Mouse (Mus musculus): ENCODE measurements at regions not wholly inside any gene's neighbourhood (a gene's known extent, or its start where the extent isn't known, plus 50 kb on each side); places are given as distances from the start of the nearest gene placed in this dataset.
"Not testable (repeated sequence)": the region's sequence is repeated elsewhere in the genome, so short reads cannot be mapped to it uniquely, and the experiment has no call there.

DNA sequence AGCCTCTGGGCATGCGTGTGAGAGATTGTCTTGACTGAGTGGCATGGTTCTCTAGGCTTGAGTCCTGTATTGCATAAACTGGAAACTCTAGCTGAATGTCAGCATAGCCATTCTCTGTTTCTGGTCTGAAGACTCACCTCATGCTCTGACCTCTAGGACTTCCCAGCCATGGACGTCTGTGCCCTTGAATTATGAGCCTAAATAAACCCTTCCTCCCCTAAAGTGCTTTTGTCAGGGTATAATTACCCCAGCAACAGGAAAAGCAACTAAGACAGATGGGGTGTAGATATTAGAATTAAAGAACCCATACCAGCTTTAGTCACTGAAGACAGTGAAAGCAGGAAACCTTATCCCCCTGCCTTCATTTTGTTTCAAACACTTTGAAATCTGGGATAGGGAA lies 253.3 kb downstream of the Tpbg start:
- no peak for DNase-seq

DNA sequence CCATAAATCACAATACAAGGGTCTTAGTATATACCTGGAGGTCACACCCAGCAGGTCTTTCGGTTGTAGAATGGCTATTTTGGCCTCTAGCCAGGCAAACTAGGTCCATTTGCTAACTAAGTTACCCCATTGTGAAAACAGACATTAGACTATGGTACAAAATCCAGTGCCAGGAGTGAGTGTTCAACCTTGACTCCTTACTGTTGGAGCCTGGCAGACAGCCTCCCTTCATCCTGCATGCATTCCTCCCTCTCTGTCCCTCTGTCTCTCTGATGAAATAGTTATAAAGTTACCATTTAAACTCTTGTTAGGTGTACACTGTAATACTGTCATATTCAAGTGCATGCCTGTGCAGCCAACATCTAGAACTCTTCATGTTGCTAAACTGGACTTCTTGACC lies 254.1 kb downstream of the Tpbg start:
- DNase-seq: no peak

DNA sequence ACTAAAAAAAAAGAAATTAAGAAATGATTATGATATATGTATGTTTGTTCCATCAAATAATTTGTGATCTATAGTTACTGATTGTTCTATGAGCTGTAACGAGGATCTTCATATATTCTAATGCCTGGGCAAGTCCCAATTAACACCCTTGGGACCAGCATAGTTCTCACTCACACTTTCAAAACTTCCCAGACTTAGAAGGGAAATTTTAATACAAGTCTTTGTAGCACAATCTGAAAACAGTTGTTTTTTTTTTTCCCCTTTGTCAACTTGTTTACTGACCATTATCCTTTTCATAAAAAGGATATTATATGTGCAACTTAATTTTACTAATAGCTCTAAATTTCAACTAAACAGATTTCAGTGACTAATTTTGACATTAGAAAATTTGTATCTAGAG lies 257.1 kb downstream of the Tpbg start:
- no peak for DNase-seq

DNA sequence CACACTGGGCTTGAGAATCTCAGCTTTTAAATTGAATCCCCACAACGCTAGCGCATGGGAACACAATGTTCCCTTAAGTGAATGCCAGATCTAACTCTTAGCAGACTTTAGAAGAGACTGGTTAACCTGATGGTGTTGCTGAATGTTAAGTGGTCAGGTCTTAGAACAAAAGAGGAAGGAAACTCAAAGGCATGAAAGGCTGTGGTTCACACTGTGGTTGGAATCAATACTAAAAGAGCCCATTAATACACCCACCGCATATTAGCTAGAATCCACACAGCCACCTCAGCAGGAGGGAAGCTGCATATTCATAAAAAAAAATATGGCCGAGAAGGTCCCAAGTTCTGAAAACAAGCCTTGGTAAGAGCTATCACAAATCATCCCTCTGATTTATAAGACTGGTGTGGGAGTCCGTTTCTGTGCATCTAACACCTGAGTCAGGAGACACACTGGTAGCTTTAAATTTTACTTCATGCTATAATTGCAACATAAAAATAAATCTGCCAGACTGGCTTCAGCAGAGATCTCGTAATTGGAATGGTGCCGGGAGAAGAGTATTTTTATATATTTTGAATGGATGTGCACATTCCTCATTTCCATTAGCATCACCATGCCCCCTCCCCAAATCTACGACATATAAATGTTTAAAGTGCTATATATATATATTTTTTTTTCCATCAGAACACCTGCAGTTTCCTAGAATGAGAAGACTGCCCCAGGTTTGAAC lies 259.3 kb downstream of the Tpbg start:
- DNase-seq: no peak

DNA sequence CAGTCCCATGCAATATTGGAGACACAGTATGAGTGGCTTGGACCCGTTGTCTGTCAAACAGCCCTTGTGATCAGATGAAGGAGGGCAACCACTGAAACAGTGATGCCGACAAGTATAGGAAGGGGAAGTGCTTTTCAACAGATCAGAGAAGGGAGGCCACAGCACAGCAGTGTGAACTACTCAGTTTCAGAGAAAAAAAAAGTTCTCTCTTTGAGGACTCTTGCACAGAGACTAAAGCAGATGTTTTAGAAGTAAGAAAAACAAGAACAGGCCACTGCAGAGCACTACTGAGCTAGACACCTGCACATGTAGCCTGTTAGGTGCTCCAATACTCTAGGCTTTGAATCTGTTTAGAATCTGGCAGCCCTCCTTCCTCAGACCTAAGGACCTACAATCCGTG lies 261.4 kb downstream of the Tpbg start:
- no peak for DNase-seq

DNA sequence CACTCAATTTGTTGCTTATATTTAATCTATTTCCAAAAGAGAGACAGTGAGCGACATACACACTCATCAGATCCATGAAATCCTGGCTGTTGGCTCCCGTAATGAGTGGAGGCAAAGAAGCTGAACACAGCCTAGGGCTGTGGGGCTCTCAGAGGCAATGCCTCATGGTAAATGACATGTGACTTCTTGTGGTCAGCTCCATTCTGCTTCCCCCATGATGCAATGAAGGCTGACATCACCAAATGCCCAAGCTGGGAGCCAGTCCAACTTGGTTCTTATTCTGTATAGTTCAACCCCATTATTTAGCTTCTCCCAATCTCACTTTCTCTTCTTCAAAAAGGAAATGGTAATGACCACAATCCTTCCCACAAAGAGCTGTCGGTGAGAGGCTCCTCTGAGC lies 262.5 kb downstream of the Tpbg start:
- no peak for DNase-seq

DNA sequence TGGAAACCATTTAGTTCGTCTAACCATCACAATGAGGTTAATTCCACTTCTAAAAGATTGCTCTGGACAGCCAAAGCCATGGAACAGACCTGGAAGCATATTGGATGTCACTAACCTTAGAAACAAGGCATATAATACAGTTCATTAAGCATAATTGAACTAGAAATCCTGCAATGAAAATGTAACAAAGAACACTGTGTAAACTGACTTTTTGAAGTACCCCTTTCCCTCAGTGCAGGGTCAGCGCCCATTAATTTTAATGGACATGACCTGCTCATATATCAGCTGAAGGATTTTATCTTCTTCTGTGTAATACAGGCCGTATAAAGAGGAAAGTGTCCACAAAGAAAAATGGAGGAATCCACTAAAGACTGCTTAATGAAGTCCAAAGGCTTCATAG lies 263.7 kb downstream of the Tpbg start:
- no peak for DNase-seq

DNA sequence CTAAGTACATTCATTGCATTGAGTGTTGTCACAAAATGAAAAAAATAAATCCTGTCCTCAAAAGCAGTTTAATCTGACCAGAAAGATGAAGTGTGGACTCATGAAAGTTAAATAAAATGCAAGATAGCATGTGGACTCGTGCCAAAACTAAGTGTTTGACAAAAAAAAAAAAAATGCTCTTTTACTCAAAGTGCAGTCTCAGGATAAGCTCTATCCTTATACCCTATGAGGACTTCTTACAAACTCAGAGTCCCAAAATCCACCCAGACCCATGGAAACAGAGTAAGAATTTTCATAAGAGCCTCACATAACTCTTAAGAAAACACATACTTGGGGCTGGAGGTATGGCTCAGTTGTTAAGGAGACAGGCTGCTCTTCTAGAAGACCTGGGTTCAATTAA lies 267.7 kb downstream of the Tpbg start:
- DNase-seq: no peak

DNA sequence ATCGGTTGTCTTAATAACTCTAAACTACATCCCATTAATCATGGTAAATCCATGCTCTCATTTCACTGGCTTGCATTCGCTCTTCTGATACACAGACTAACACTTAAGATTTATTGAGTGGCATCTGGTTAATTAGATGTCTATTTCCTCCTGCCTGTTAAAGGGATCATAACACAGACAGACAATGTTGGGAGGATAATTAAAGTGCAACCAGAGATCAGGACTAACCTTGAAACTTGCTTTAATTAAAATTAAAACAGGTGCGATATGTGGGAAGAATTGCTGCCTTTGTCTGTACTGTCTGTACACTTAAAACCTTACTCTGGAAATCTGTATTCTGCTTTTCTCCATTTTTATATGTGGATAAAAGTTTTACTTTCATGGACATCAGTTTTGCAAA lies 277.2 kb downstream of the Tpbg start:
- no peak for DNase-seq

DNA sequence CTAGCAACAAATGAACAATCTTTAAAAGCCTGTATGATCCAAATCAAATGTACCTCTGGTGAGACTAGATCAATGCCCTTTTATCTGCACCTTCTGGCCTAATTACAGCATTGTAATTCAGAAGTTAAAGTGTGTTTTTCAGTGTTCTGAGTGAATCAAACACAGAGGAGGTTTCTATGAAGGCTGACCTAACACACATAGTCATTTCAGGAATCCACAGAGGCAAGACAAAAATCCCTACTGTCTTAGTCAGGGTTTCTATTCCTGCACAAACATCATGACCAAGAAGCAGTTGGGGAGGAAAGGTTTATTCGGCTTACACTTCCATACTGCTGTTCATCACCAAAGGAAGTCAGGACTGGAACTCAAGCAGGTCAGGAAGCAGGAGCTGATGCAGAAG lies 293.4 kb downstream of the Tpbg start:
- DNase-seq: not testable (repeated sequence)

DNA sequence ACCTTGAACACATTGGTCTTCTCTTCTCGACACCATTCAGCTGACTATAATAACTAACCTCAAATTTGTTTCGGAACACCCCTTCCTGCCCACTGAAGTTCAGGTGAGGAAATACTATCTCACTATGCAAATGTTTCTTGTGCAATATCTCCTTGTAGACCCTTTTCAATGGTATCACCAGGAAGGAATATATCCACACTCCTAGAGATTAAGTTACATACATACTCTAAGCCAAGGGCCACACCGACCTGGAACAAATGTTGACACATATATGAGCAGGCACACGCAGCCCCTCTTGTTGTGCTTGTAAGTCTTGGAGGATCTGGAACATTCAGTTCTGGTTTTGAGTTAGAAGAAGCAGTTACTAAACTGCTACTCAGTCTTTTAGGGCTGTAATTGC lies 303.7 kb downstream of the Tpbg start:
- DNase-seq: no peak

DNA sequence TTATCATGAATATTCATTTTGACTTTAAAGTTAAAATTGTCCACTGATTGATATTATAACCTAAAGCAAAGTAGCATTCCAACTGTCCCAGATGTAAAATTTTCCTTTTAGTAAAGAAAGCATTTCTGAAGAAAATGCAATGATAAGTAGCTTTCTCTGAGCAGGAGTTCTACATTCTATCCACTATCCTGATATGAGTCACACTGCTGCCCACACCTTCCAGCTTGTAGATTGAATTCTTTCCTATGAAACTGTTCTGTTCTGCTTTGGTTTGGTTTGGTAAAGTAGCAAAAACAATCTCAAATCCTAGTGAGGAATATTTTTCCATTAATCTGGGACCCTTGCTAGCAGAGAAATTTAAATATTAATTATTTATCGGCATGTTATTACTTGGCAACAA lies 304.4 kb downstream of the Ube2cbp start:
- DNase-seq: no peak

DNA sequence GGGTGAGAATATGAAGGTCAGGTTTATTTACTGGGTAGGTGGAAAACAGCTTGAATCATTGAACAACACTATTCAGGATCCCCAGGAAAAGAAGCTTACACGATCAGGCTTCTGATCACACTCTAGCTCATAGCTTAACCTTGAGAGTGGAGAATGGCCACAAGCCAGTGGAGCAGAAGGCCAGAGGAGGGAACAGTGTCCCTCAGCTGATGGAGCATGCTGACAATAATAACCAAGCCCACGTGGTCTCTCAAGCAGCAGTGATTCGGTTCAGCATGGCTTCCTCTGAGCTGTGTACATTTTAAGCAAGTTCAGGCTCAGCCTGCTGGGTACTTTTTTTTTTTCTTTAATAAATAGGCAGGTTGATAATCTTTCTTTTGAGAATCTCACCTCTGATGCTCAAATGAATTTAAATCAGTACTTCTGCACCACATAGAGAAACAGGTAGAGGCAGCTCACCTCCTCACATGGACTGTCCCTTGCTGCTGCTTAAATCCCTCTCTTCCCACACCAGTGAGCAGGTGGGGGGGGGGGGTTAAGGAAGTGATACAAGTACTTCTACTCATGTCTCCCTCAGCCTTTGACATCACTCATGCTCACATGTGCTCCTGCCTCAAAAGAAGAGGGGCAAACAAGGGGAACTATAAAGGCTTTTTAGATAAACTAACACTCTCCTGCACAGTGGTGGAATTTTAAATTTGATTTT lies 298.2 kb downstream of the Ube2cbp start:
- no peak for DNase-seq

DNA sequence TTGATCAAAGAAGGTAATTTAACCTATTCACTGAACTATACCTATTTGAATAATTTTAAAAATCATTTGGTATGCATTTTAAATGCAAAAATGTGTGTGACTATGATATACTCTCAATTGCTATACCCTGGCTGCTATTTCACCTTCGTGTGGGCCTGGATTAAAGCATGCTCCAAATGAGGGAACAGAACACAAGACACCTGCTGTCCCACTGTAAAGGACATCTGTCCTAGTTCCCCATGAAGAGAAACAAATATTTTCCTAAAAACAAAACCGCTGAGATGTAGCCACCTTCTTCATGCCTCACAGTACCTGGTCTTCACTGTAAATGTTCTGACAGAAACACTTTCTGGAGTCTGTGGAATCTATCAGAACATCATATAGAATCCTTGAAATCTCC lies 294.0 kb downstream of the Ube2cbp start:
- DNase-seq: no peak

DNA sequence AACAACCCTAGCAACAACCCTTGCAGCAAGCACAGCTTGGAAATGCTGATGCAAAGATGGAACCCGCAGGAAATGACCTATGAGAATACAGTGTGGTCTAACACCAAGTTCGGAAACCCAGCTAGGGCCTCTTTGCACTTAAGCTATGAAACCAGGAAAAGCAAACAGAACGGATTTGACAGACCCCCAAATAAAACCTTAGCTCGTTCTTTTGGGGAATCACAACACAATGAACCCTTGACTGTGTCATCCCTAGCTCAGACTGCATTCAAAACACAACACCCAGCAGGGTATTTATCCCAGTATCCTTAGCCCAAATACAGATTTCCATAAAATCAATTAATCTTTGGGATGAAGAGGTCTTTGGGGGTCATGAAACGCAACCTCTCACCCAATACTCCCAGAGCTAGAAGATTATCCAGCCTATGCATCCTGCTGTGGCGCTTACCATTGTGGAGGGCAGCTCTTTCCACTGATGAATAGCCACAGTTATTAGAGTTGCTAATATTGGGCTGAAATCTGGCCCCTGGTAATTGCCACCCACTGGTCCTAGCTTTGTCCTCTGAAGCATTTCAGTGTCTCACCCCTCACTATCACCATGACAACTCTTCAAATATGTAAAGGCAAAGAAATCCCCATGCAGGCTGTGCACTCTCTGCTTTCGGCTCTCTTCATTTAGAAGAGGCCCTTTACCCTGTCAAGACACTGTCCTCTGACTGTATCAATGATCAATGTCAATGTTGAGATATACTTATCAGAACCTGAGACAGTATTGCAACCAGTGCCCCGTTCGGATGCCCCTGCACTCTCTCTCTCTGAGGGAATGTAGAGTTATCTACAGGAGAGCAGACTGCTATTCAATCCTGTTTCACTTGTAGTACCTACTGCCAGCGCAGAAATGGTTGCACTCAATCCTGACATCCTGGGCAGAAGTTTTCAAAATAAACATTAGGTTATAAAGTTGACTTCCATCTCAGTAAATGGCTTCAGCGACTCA lies 277.7 kb downstream of the Ube2cbp start:
- no peak for DNase-seq

DNA sequence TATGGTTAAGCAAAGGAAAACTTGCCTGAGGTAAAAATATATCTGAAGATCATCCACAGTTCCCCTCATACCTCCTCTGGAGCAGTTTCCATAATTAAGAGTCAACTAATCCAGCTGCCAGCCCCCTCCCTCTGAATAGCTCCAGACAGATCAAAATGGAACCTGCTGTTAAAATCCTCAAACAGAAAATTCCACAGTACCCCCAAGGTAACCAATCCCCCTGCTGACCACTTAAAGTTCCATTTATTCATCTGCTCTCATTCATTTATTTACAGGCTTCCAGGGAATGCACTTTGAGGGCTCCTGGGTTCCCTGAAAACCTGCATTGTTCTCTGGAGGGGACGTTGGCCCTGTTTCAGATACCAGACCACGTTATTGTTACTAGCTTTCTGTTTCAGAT lies 275.9 kb downstream of the Ube2cbp start:
- no peak for DNase-seq

DNA sequence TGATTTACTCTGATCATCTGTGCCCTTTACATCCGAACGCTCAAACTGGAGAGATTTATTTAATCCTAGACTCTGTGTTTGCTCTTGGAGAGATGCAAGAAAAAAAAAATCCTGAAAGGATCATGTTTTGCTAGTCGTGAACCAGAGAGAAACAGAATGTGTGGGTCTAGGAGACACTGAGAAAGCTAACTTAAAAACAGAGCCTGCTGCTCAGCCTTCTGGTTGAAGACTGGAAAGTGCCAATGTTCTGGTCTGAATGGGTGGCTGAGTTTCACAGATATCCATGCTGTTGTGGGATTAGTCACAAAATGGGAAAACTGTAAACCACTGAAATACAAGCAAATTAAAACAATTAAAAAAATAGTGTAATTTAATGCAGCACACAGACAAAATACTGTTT lies 259.7 kb downstream of the Ube2cbp start:
- no peak for DNase-seq

DNA sequence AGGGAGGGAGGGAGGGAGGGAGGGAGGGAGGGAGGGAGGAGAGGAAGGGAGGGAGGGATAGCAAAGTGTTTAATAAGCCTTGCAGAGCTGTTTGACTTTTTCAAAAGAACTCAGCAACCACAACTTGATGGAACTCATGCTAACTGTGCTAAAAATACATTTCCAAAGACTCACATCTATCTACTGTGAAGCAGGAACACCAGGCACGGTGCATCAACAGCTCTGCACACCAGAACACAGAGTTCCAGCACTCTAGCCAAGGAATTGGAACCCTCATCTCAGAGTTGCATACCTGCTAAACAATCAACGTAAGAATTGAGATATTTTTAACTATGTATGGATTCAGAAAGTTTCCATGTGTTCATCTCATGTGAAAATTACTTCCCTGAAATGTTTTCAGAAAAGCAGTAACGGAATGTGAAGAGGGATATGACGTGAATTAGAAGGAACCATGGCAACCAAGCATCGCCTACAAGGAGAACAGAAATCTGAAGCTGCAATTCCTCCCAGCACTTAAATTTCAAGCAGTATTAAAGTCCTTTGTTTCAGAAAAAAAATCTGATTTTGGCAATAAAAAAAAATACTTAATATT lies 256.3 kb downstream of the Ube2cbp start:
- DNase-seq: no peak

DNA sequence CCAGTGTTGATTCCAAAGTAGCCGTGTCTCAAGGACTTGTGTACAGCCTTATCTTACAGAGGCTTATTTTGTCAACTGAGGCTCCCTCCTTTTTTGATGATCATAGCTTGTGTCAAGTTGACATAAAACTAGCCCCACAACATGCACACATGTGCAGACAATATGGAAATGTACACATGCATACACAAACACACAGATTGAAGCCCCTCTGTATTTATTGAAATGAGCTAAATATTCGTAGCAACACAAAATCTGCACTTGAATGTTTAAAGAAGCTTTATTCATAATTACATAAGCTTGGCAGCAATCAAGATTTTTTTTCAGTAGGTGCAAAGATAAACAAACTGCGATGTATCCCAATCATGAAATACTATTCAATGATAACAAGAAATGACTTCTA lies 253.5 kb downstream of the Ube2cbp start:
- DNase-seq: no peak

DNA sequence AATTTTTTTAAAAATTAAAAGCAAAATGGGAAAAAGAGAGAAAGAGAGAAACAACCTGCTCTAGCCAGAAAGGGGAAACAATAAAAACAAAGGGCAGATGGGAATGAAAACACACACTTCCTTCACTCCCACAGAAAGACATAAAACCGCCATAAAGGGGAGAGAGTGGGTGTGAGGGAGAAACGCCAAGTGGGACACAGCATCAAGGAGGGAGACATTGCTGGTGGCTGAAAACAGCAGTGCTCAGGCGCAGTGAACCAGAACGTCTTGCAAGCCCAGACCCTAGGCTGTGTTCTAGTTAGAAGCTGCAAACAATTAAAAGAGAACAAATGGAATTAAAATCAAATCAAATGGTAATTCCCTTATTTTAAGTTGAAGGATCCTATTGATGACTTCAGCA lies 245.1 kb downstream of the Ube2cbp start:
- peak; percentile 15 for DNase-seq

DNA sequence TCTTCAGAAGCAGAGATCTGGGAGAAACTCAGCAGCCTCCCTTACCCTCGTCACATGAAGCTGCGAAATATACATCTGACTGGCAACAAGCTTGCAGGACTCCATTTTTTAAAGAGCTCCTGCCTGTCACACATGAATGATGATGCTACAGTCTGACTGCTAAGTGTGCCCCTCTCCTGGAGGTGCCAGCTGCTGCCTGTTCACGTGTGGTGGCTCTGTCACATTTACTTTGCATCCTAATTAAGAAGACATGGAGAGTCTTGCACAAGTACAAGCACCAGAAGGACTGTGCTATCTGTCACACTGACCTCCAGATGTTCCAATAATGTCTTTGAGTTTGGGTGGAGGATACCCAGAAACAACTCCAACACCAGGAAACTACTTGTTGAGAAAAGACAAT lies 240.2 kb downstream of the Ube2cbp start:
- no peak for DNase-seq

DNA sequence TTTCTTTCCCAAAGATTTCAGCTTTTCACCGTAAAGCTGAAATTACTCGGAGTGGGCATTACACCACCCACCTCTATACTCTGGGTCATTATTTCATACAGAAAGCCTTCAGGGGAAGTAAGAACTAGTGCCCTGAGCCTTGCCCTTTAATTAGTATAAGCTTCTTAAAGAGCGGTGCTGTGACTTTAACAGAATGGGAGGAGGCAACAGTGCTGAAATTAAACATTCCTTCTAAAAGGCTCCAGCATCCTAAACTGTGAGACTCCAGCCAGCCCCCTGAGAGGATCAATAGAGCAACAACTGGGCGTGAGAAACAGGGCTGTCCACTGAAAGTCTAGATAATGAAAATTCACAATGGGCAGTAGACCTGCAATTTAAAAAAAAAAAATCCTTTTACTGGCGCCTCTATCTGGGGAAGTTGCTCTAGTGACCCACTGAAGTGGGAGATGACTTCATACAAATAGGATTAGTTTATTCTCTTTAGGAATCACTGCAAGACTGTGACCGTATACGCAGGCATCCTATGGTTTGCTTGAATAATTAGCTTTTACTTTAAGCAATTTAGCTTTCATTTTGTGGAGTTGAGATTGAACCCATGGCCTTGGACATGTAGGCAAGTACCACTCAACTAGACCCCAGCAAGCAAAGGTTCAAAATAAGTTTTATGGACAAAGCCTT lies 233.9 kb downstream of the Ube2cbp start:
- no peak for DNase-seq

DNA sequence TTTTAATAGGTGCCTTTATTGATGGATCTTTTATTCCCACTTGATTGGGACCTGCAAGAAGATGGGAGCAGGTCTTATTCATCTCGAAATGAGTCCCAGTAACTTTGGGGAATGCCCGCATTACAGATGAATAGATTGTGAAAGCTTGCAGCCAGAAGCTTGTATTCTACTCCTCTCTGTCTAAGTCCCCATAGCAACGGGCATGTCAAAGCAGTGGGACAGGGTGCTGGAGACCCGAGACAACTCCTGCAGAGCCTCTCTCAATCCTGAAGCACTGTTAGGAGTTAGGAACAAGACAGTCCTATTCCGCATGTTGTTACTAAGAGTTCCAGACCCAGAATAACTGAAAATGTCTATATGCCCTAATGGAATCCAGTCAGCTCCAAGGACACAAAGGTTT lies 233.1 kb downstream of the Ube2cbp start:
- no peak for DNase-seq
